Mouse (Mus musculus): ENCODE data around the gene Gm8994. TPM values are rescaled to one million over a fixed set of nuclear protein-coding genes. Genes with fewer than 3 reads are reported as not detected.

The Gm8994 gene
- polyA plus RNA-seq (2017; shearing (Covaris generic)): 0.35 TPM

GRCm38 (mm10) chr6:136327239-136327638 is at the start of gene Gm8994:
Gm8994 (plus strand) TSS chr6:136327539.

Other genes with a start within 250 kb of the Gm8994 start
- 0.37 TPM for gene Grin2b, start 154.0 kb upstream of the Gm8994 start, polyA plus RNA-seq (2017; shearing (Covaris generic))
- not detected for gene E330021D16Rik, start 88.0 kb downstream of the Gm8994 start, polyA plus RNA-seq (2017; shearing (Covaris generic))
- gene Atf7ip, start 178.6 kb downstream of the Gm8994 start, polyA plus RNA-seq (2017; shearing (Covaris generic)): 133 TPM